Mouse (Mus musculus) right cerebral cortex, postnatal 10 days (tissue): ENCODE results near the gene Gpr146.
"Not testable (repeated sequence)": the region's sequence is repeated elsewhere in the genome, so short reads cannot be mapped to it uniquely, and the experiment has no call there.

Source experiments
- DNase-seq, 2 experiments: peaks; one replicate each; pipeline ENCODE4 v3.0.0; 2021; ENCODE audit warnings: low spot score in 2 of 2

Gene Gpr146

GRCm38 (mm10) chr5:139377468-139378270 is at the start of gene Gpr146:
TSS of gene Gpr146 (plus strand) at chr5:139377697.
- peak; percentile 64 to 76 for DNase-seq

- DNase-seq: no peak
Measured at GRCm38 (mm10) chr5:139330766-139331165, 46.7 kb upstream of the Gpr146 start.

- peak; percentile 68 to 83 for DNase-seq
Measured at GRCm38 (mm10) chr5:139331742-139332141, 45.8 kb upstream of the Gpr146 start.

- no peak for DNase-seq
Measured at GRCm38 (mm10) chr5:139332590-139333272, 44.8 kb upstream of the Gpr146 start.

- no peak for DNase-seq
Measured at GRCm38 (mm10) chr5:139333301-139334013, 44.0 kb upstream of the Gpr146 start.

GRCm38 (mm10) chr5:139334394-139334793 is 43.1 kb upstream of the Gpr146 start:
- DNase-seq: not testable (repeated sequence)

- no peak for DNase-seq
Measured at GRCm38 (mm10) chr5:139335634-139336033, 41.9 kb upstream of the Gpr146 start.

GRCm38 (mm10) chr5:139337826-139338370 is 39.6 kb upstream of the Gpr146 start:
- DNase-seq: no peak

GRCm38 (mm10) chr5:139338403-139338802 is 39.1 kb upstream of the Gpr146 start:
- no peak for DNase-seq

- no peak for DNase-seq
Measured at GRCm38 (mm10) chr5:139338891-139339290, 38.6 kb upstream of the Gpr146 start.

GRCm38 (mm10) chr5:139344021-139344686 is 33.3 kb upstream of the Gpr146 start:
- peak; percentile 83 to 85 for DNase-seq

GRCm38 (mm10) chr5:139344687-139345363 is 32.7 kb upstream of the Gpr146 start:
- DNase-seq: peak; percentile 95

GRCm38 (mm10) chr5:139345364-139345714 is 32.2 kb upstream of the Gpr146 start:
- DNase-seq: no peak

- no peak for DNase-seq
Measured at GRCm38 (mm10) chr5:139347225-139347624, 30.3 kb upstream of the Gpr146 start.

- DNase-seq: no peak
Measured at GRCm38 (mm10) chr5:139349713-139350112, 27.8 kb upstream of the Gpr146 start.

- no peak for DNase-seq
Measured at GRCm38 (mm10) chr5:139351134-139351533, 26.4 kb upstream of the Gpr146 start, which contains the start of gene Cox19. TSS of gene Cox19 (minus strand) at chr5:139351418.

GRCm38 (mm10) chr5:139351628-139352027 is 25.9 kb upstream of the Gpr146 start:
- no peak for DNase-seq

- no peak for DNase-seq
Measured at GRCm38 (mm10) chr5:139352317-139352716, 25.2 kb upstream of the Gpr146 start, which contains the start of gene Cyp2w1. TSS of gene Cyp2w1 (plus strand) at chr5:139352617.

GRCm38 (mm10) chr5:139353496-139353895 is 24.0 kb upstream of the Gpr146 start:
- DNase-seq: no peak

GRCm38 (mm10) chr5:139353946-139354345 is 23.6 kb upstream of the Gpr146 start:
- DNase-seq: no peak

- DNase-seq: peak; percentile 76 to 85
Measured at GRCm38 (mm10) chr5:139355235-139355772, 22.2 kb upstream of the Gpr146 start.
